Mouse (Mus musculus) erythroblast, embryonic 14.5 days (primary cell): ENCODE data around the gene Egflam.

Experiments
- GATA1 ChIP-seq: IDR thresholded peaks from 2 replicates; pipeline ENCODE4 v1.6.1; 2012; ENCODE audit warnings: low read length, inconsistent platforms, mixed read lengths
- TAL1 ChIP-seq: IDR thresholded peaks from 3 replicates; pipeline ENCODE4 v1.6.1; 2012; ENCODE audit warnings: low read length, inconsistent platforms, mixed read lengths

DNA sequence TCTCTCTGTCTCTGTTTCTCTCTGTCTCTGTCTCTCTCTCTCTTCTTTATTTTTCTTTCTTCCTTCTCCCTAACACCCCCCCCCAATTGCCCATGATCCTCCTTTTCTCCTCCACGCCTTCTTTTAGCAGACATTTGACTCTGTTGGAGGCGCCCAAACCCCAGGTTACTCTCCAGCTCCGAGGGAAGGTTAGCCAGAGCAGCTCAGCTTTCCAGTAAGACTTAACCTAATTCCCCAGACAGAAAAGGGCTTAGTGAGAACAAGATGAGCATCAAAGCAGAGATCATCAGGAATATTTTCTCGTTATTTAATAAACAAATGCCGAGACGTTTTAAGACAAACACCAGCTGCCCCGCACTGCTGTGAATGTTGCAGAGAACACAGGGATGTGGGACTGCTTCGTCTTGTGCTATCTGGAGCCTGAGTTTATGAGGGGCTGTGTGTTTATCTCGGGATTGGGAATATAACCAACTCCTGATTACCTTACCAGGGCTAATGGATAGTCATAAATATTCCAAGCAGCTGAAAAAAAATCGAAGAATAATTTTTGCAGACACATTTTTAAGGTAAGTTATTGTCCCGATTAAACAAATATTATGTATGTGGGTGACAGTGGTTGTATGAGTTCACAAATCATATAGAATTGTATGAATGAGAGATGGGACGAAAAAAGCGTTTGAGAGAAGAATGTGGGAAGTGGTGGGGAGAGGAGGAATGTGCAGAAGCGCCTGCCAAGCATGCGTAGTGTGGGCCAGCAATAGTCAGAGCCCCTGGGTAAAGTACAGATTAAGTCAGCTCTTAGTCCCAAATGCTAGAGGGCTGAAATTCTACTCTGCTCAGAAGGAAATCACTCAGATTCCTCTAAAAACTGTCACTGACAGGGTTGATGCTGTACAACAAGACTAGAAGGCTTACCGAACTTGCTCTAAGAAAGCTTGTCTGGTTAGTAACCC, 44.2 kb upstream of the Egflam start:
- no peak for TF ChIP-seq TAL1
- TF ChIP-seq GATA1: no peak
